Mouse (Mus musculus) intestine, postnatal 0 days (tissue): ENCODE data around the gene Zfp523. TPM values are rescaled to one million over a fixed set of nuclear protein-coding genes. Genes with fewer than 3 reads are reported as not detected.

Experiments used
- ATAC-seq: fragments of 200-750 bp; cut with Nextera tagmentation; 2 replicates; pipeline ENCODE4 v1.8.0; 2017; ENCODE audit warnings: mild to moderate bottlenecking, moderate TSS enrichment, moderate library complexity
- H3K27ac ChIP-seq: fragments of 300-500 bp; sonication (generic); 2 replicates; pipeline ENCODE4 v1.5.1; 2014; ENCODE audit warnings: mild to moderate bottlenecking, low read depth, low read length, moderate library complexity
- H3K27me3 ChIP-seq: fragments of 300-500 bp; sonication (generic); replicated peaks from 2 replicates; pipeline ENCODE4 v1.6.1; 2014; ENCODE audit warnings: low read length, mixed read lengths; ENCODE audit not compliant: control insufficient read depth, insufficient read depth
- H3K36me3 ChIP-seq: fragments of 300-500 bp; sonication (generic); 2 replicates; pipeline ENCODE4 v1.6.1; 2014; ENCODE audit warnings: mild to moderate bottlenecking, moderate library complexity; ENCODE audit not compliant: control insufficient read depth, insufficient read depth
- H3K4me1 ChIP-seq: fragments of 300-500 bp; sonication (generic); replicated peaks from 2 replicates; pipeline ENCODE4 v1.6.1; 2014; ENCODE audit warnings: antibody characterized with exemption, low read length, mixed read lengths; ENCODE audit not compliant: control insufficient read depth, insufficient read depth
- H3K4me2 ChIP-seq: fragments of 300-500 bp; sonication (generic); replicated peaks from 2 replicates; pipeline ENCODE4 v1.6.1; 2014; ENCODE audit warnings: low read depth, mild to moderate bottlenecking, moderate library complexity
- H3K4me3 ChIP-seq: fragments of 300-500 bp; sonication (generic); 2 replicates; pipeline ENCODE4 v1.5.1; 2014; ENCODE audit warnings: low read depth, low read length
- H3K9ac ChIP-seq: fragments of 300-500 bp; sonication (generic); 2 replicates; pipeline ENCODE4 v1.6.1; 2014; ENCODE audit warnings: mild to moderate bottlenecking, low read depth, low read length
- H3K9me3 ChIP-seq: fragments of 300-500 bp; sonication (generic); 2 replicates; pipeline ENCODE4 v1.6.1; 2016; ENCODE audit warnings: mixed run types; ENCODE audit not compliant: control insufficient read depth
- CTCF ChIP-seq: sonication (generic); IDR thresholded peaks from 2 replicates; pipeline ENCODE4 v1.5.1; 2016; ENCODE audit warnings: low read depth, mild to moderate bottlenecking, control low read depth, antibody characterized with exemption, moderate library complexity
- WGBS: fragments of 180-500 bp; shearing (Covaris S2); extraction: QIAGEN DNeasy Blood & Tissue Kit; methylation state at CpG from one replicate; pipeline ENCODE4 v1.1.7; 2014; 5-methylcytosine and 5-hydroxymethylcytosine counted together
- polyA plus RNA-seq: library from polyadenylated mRNA; unstranded; fragments of >200 nt; fragmentation: Nextera tagmentation; extraction: Ambion mirVana; gene quantifications from 2 replicates; pipeline ENCODE4 v1.2.1, GENCODE M21; 2015

Zfp523 gene
- polyA plus RNA-seq, 1 experiment from 2014 or later = 11.6 TPM

DNA sequence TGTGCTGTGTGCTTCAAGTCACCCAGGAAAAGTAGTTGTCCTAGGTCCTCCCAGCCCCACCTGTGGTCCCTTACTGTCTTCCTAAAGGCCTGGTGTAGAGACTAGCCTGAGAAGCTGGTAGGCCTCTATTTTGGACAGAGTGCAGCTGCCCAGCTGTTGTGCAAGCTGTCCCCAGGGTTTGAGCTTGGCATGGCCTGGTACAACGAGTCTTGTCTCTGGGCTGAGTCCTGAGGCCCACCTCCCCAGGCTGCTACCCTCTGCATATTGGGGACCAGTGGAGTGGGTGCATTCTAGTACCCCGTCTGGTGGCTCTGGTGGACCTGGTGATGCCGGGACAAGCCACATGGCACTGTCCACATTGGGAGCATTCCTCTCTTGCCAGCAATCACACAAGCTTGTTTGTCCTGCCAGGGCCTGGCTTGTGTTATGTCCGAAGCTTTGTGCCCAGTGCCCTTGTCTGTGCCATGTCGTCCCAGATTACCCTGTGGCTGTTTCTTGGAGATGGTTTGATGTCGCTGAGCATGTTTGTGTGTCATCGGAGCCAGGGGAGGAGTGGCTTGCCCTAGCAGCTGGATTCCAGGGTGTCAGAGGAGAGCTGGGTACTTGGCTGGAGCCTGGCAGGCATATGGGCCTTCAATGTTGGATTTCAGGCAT lies 59.2 kb downstream of the Zfp523 start:
- Histone ChIP-seq H3K9me3 (no peaks in the 10 kb centered on the region), H3K27me3 (no peaks in the 10 kb centered on the region), H3K36me3 (peaks cover 13% of the 10 kb centered on the region), H3K27ac (no peak overlapping the region), H3K4me3 (no peak overlapping the region), H3K4me1 (peaks cover 3% of the 10 kb centered on the region; the same call in 1 of the 2 replicates), H3K9ac (no peak overlapping the region), H3K4me2 (no peak overlapping the region)
- no peak for ATAC-seq
- WGBS = 75% methylated on average over 7 of the region's 7 CpGs
- no peak for TF ChIP-seq CTCF

DNA sequence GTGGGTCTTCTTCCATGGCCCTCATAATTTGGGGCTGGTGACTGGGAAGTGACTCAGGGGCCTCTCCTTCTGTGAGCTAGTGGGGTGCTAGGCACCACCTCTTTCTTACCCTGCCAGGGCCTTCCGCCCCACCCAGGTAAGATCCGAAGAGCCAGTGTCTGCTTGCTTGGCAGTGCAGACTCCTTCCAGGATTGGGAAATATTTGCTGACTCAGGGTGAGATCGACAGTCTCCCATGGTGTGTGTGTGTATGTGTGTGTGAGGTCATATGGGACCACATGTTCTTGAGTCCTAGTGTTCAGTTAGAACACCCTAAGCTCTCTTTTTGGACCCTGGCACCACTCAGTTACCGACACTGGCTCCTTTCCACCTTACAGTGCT lies 59.7 kb downstream of the Zfp523 start:
- Histone ChIP-seq H3K36me3 (peaks cover 17% of the 10 kb centered on the region), H3K9me3 (no peaks in the 10 kb centered on the region), H3K4me3 (no peak overlapping the region), H3K27me3 (no peaks in the 10 kb centered on the region), H3K9ac (no peak overlapping the region), H3K4me1 (peaks cover 3% of the 10 kb centered on the region; the same call in 1 of the 2 replicates), H3K4me2 (no peak overlapping the region), H3K27ac (no peak overlapping the region)
- TF ChIP-seq CTCF = no peak
- WGBS = 69% methylated on average over 4 of the region's 4 CpGs
- no peak for ATAC-seq

DNA sequence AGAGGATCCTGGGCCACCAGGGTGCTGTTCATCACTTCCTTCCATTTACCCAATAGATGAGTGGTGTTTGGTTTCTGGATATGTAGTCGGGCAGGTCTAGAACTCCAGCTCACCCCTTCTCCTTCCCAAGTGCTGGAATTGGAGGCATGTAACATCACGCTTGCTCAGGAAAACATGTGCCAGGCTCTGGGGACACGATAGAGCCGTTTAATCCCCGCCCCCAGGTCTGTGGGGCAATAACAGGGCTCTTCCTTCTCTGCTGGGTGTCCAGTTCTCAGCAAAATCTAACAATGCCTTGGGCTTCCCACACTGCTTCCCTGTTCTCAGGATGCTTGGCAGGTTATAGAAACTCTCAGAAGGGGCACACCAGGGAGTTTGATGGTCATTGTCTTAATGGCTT lies 60.4 kb downstream of the Zfp523 start:
- no peak overlapping the region for H3K9ac ChIP-seq
- H3K4me2 ChIP-seq = no peak overlapping the region
- 66% methylated on average over 5 of the region's 5 CpGs for WGBS
- no peaks in the 10 kb centered on the region for H3K27me3 ChIP-seq
- peaks cover 3% of the 10 kb centered on the region; the same call in 1 of the 2 replicates for H3K4me1 ChIP-seq
- no peaks in the 10 kb centered on the region for H3K9me3 ChIP-seq
- H3K36me3 ChIP-seq = peaks cover 22% of the 10 kb centered on the region
- no peak overlapping the region for H3K4me3 ChIP-seq
- TF ChIP-seq CTCF = no peak
- no peak for ATAC-seq
- no peak overlapping the region for H3K27ac ChIP-seq

DNA sequence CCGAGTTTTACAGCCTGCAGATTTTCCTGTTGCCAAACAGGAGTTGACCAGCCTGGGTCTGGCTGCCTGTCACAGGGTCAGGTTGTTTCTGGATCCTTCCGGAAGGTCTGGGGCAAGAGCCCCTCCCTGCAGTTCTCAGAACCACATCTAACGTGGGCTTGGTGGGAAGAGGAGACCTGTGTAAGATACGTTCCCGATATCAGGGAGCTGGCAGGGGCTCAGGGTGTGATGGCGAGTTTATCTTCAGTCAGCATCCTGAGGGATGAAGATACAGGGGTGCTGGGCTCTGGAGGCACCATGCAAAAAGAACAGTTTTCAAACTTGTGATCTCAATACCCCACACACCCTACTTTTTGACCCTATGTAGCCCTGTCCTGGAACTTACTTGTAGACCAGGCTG lies 60.9 kb downstream of the Zfp523 start:
- Histone ChIP-seq H3K9me3 (no peaks in the 10 kb centered on the region), H3K27ac (no peak overlapping the region), H3K36me3 (peaks cover 23% of the 10 kb centered on the region), H3K9ac (no peak overlapping the region), H3K4me2 (no peak overlapping the region), H3K4me1 (peaks cover 3% of the 10 kb centered on the region; the same call in 1 of the 2 replicates), H3K4me3 (no peak overlapping the region), H3K27me3 (no peaks in the 10 kb centered on the region)
- TF ChIP-seq CTCF = no peak
- 83% methylated on average over 6 of the region's 6 CpGs for WGBS
- ATAC-seq = no peak

DNA sequence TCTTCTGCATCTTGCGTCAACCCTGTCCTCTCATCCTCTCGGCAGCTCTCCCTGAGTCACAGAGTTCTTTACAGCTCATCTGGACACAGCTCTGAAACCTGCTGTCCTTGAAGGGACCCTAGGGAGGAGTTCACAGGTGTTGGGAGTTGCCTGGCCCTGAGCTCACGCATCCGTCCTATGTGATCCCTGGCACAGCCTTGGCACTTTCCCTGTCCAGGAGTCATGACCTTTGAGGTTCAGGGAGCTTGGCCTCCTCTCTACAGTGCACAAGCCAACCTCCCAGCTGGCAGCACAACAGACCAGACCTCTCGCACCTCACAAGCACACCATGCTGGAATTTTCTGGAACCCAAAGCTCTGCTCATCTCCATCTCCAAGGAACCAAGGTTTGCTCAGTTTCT lies 63.9 kb downstream of the Zfp523 start:
- no peak for ATAC-seq
- Histone ChIP-seq H3K4me1 (0 out of 2 replicates have a peak, but pooled peaks cover 7% of the 10 kb centered on the region), H3K4me2 (no peak overlapping the region), H3K9me3 (no peaks in the 10 kb centered on the region), H3K9ac (no peak overlapping the region), H3K4me3 (no peak overlapping the region), H3K27ac (no peak overlapping the region), H3K36me3 (peaks cover 29% of the 10 kb centered on the region), H3K27me3 (no peaks in the 10 kb centered on the region)
- WGBS = 93% methylated on average over 5 of the region's 5 CpGs
- no peak for TF ChIP-seq CTCF

DNA sequence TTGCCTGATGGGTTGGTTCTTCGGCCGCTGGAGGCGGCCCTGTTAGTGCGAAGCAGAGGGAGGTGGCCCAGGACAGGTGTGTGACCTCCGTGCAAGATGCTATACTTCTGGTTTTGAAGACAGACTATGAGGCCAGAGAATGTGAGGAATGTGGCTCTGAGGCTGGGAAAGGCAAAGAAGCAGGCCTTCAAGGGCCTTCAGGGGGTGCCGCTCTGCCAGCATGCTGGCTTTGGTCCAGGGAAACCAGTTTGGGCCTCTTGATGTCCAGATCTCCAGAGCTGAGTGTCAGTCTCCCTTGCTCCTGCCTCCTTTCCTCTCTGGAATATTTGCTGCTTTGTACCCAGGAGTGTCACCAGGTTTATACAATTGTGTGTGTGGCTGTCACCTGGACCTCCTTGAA lies 65.4 kb downstream of the Zfp523 start:
- Histone ChIP-seq H3K36me3 (peaks cover 32% of the 10 kb centered on the region), H3K9ac (no peak overlapping the region), H3K9me3 (no peaks in the 10 kb centered on the region), H3K27ac (no peak overlapping the region), H3K4me3 (no peak overlapping the region), H3K4me2 (no peak overlapping the region), H3K4me1 (0 out of 2 replicates have a peak, but pooled peaks cover 4% of the 10 kb centered on the region), H3K27me3 (no peaks in the 10 kb centered on the region)
- 84% methylated on average over 6 of the region's 6 CpGs for WGBS
- TF ChIP-seq CTCF = no peak
- no peak for ATAC-seq

DNA sequence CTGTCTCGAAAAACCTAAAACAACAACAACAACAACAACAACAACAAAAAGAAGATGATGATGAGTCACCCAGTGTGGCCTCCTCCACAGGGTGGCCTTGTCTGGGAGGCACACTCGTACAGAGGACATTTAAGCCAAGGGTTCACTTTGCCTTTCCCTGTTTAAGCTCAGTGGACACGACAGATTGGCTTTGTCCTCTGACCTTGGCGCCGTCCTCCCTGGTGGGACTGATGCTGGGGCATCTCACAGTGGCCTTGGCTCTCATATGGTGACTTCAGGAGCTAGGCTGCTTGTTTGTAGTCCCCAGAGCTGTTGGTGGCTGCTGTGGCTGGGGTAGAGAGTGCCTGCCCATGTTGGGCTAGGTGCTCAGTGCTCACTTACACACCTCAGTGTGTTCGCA lies 67.3 kb downstream of the Zfp523 start:
- no peaks in the 10 kb centered on the region for H3K9me3 ChIP-seq
- no peak overlapping the region for H3K9ac ChIP-seq
- 0 out of 2 replicates have a peak, but pooled peaks cover 4% of the 10 kb centered on the region for H3K4me1 ChIP-seq
- no peak for ATAC-seq
- H3K36me3 ChIP-seq = peaks cover 29% of the 10 kb centered on the region
- no peaks in the 10 kb centered on the region for H3K27me3 ChIP-seq
- no peak overlapping the region for H3K4me3 ChIP-seq
- no peak overlapping the region for H3K4me2 ChIP-seq
- no peak overlapping the region for H3K27ac ChIP-seq
- 86% methylated on average over 6 of the region's 6 CpGs for WGBS
- TF ChIP-seq CTCF = no peak
